Mouse (Mus musculus) embryonic stem cell, embryonic (primary cell): ENCODE data around the gene Dync2h1.

Experiments used
- CTCF ChIA-PET, 4 experiments: fragments of 300-600 bp in 2 of 4; fragments of 350-600 bp in 2 of 4; sonication (Branson Sonifier 250); formaldehyde crosslinking; loops; one replicate each; lab custom pipeline; 2022; ENCODE audit warnings: inconsistent platforms in 2 of 4; lab: Charles Lee
- POLR2A ChIA-PET, 4 experiments: fragments of 300-600 bp in 2 of 4; fragments of 350-600 bp in 2 of 4; sonication (Branson Sonifier 250); formaldehyde crosslinking; loops; one replicate each; lab custom pipeline; 2022; ENCODE audit warnings: antibody characterized with exemption in 4 of 4, inconsistent platforms in 1 of 4; lab: Charles Lee

The Dync2h1 gene

GRCm38 (mm10) chr9:6881187-6881984 lies 302.9 kb downstream of the Dync2h1 start:
- POLR2A ChIA-PET, result no interaction called here

More at GRCm38 (mm10) chr9:6881187-6881984, 302.9 kb downstream of the Dync2h1 start:
- CTCF ChIA-PET, result no interaction called here
